In the genomic region with DNA sequence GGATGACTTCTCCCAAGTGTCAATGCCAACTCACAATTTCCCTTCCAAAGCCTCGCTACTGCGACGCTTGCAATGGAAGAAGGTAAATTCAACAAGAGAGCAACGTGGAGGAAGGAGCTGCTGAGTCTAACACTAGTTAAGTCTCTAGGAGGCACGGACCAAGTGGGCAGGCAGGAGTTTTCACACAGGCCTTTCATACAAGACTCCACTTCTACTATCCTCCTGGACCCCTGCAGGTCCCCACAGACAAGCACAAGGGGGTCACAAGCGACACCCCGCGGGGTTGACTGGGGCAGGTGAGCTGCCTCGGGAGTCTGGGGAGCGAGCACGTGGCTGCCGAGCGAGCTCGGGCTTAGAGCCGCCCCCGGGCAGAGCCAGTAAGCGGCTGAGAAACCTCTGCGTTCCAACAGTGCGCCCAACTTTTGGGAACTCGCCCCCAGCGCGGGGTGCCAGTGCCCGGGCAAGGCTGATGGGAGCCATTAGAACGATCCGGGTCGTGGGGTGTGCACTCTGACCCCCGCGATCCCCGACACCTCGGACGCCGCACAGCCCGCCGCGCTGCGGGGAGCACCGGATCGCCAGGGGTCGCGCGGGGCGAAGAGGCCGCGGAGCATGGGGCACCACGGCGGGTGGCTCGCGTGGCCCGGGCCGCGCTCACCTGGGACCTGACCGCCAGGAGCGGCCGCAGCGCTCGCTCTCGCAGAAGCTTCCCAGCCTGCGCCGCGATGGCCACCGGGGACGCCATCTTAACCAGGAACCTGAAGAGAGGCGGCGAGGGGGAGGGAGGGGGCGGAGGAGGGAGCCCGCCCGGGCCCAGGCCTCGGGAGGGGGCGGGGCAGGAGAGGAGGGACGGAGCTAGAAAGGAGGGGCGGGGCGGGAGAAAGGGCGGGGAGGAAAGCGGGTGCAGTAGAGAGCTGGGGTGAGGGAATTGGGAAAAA, we compare ENCODE assay signal across 8 mouse cellular contexts. TPM values are rescaled to one million over a fixed set of nuclear protein-coding genes. Genes with fewer than 3 reads are reported as not detected.
DNase-seq lines count a peak whose midpoint lies in the region; ATAC-seq and TF ChIP-seq lines count a peak whose summit lies in the region.

A gene (minus strand): TSS at position 770 of the 938 bp plus-strand sequence.

- H3K27me3 ChIP-seq in embryonic facial prominence, embryonic 12.5 days = no peaks in the 10 kb centered on the region
- no peaks in the 10 kb centered on the region for H3K27me3 ChIP-seq in limb, embryonic 13.5 days
- H3K27me3 ChIP-seq in midbrain, embryonic 15.5 days (replicated peaks) = no peaks in the 10 kb centered on the region; the same call in 1 of the 2 replicates
- H3K27me3 ChIP-seq in spleen, adult 2 months (ENCODE audit: control insufficient read depth, insufficient read depth, low read length) = no peaks in the 10 kb centered on the region

- no peaks in the 10 kb centered on the region for H3K9me3 ChIP-seq in embryonic facial prominence, embryonic 12.5 days
- no peaks in the 10 kb centered on the region for H3K9me3 ChIP-seq in limb, embryonic 13.5 days
- H3K9me3 ChIP-seq in midbrain, embryonic 15.5 days = no peaks in the 10 kb centered on the region; the same call in 1 of the 2 replicates

- peak within 1 kb of the TSS; percentile 85 for H3K4me2 ChIP-seq in embryonic facial prominence, embryonic 12.5 days (replicated peaks)
- H3K4me2 ChIP-seq in limb, embryonic 13.5 days (replicated peaks) = peak within 1 kb of the TSS; percentile 86
- peak within 1 kb of the TSS; percentile 94 for H3K4me2 ChIP-seq in midbrain, embryonic 15.5 days

- TF ChIP-seq CTCF in spleen, adult 2 months (IDR thresholded peaks at IDR 0.05; ENCODE audit: extremely low read depth, insufficient read depth, insufficient read length, insufficient replicate concordance) = no peak

- peak; percentile 80 for ATAC-seq in embryonic facial prominence, embryonic 12.5 days (ENCODE audit: insufficient number of reproducible peaks, insufficient read depth, low FRiP score, low TSS enrichment)
- ATAC-seq in limb, embryonic 13.5 days (ENCODE audit: low FRiP score, low read depth) = peak; percentile 91
- ATAC-seq in midbrain, embryonic 15.5 days (replicated peaks) = peak; percentile 90

- H3K4me1 ChIP-seq in embryonic facial prominence, embryonic 12.5 days = peaks cover 5% of the 10 kb centered on the region; the same call in 1 of the 2 replicates
- H3K4me1 ChIP-seq in limb, embryonic 13.5 days = peaks cover 10% of the 10 kb centered on the region
- peaks cover 4% of the 10 kb centered on the region for H3K4me1 ChIP-seq in midbrain, embryonic 15.5 days
- peaks cover 3% of the 10 kb centered on the region; the same call in 1 of the 2 replicates for H3K4me1 ChIP-seq in spleen, adult 2 months (ENCODE audit: control insufficient read depth, insufficient read depth, insufficient read length)

- H3K9ac ChIP-seq in embryonic facial prominence, embryonic 12.5 days = peak within 1 kb of the TSS; percentile 83
- peak within 1 kb of the TSS; percentile 91 for H3K9ac ChIP-seq in limb, embryonic 13.5 days
- H3K9ac ChIP-seq in midbrain, embryonic 15.5 days = peak within 1 kb of the TSS; percentile 74

- peak within 1 kb of the TSS; percentile 83 for H3K27ac ChIP-seq in embryonic facial prominence, embryonic 12.5 days
- peak within 1 kb of the TSS; percentile 81 for H3K27ac ChIP-seq in limb, embryonic 13.5 days
- peak within 1 kb of the TSS; percentile 53 for H3K27ac ChIP-seq in midbrain, embryonic 15.5 days
- H3K27ac ChIP-seq in spleen, adult 2 months (ENCODE audit: insufficient read depth, low read length) = peak within 1 kb of the TSS; percentile 63

- WGBS in embryonic facial prominence, embryonic 12.5 days = under 1% methylated on average over 62 of the region's 74 CpGs
- WGBS in limb, embryonic 13.5 days = under 1% methylated on average over 62 of the region's 74 CpGs
- WGBS in midbrain, embryonic 15.5 days = under 1% methylated on average over 63 of the region's 74 CpGs
- under 1% methylated on average over 65 of the region's 74 CpGs for WGBS in spleen, adult 2 months

- DNase-seq in 416B (ENCODE audit: low read depth) = peak; percentile 84
- peak; percentile 91 to 97 for DNase-seq in adrenal gland, postnatal 36 days
- peak; percentile 98 for DNase-seq in heart, adult 11 months
- peak; percentile 84 for DNase-seq in kidney, adult 18-20 months
- peak; percentile 62 to 82 for DNase-seq in spleen, adult 2 months (ENCODE audit: low read depth in 1 of 2, low spot score in 2 of 2)

- peak; percentile 9; the same call in 1 of the 2 replicates for TF ChIP-seq POLR2A in spleen, adult 2 months (IDR thresholded peaks at IDR 0.05; ENCODE audit: low read depth, low read length)

- H3K36me3 ChIP-seq in embryonic facial prominence, embryonic 12.5 days = no peaks in the 10 kb centered on the region
- H3K36me3 ChIP-seq in limb, embryonic 13.5 days = no peaks in the 10 kb centered on the region
- no peaks in the 10 kb centered on the region for H3K36me3 ChIP-seq in midbrain, embryonic 15.5 days (replicated peaks)
- no peaks in the 10 kb centered on the region for H3K36me3 ChIP-seq in spleen, adult 2 months (ENCODE audit: control insufficient read depth, insufficient read depth, low read length)

- peak within 1 kb of the TSS; percentile 85 for H3K4me3 ChIP-seq in embryonic facial prominence, embryonic 12.5 days
- peak within 1 kb of the TSS; percentile 87 for H3K4me3 ChIP-seq in limb, embryonic 13.5 days
- peak within 1 kb of the TSS; percentile 69 for H3K4me3 ChIP-seq in midbrain, embryonic 15.5 days
- H3K4me3 ChIP-seq in spleen, adult 2 months (ENCODE audit: extremely low read depth, insufficient read depth, insufficient read length) = peak within 1 kb of the TSS; percentile 88

RNA-seq across cellular contexts. Expression of the gene that starts here (rescaled TPM):
- 100 to 1,000 TPM; 127 to 168 TPM for total RNA-seq in adrenal gland, postnatal 36 days (2021)
- polyA plus RNA-seq in embryonic facial prominence, embryonic 12.5 days (2016; fragmentation: Nextera tagmentation; extraction: Ambion mirVana) = 48.9 and 51.8 TPM in 2 replicates
- polyA plus RNA-seq in limb, embryonic 13.5 days (2015; fragmentation: Nextera tagmentation; extraction: Ambion mirVana) = 47.6 and 48.9 TPM in 2 replicates
- polyA plus RNA-seq in midbrain, embryonic 15.5 days (2015; fragmentation: Nextera tagmentation; extraction: Ambion mirVana) = 13.6 and 14.9 TPM in 2 replicates
- polyA plus RNA-seq in spleen, adult 2 months (2012; rRNA removed) = 3.2 and 3.9 TPM in 2 replicates

Comparison
In these comparisons a context has a peak if more than half of its experiments do, and no peak if none do; other contexts are left out.
1. Peak in every context shown above with its lines: DNase-seq, ATAC-seq, H3K4me3 ChIP-seq and H3K27ac ChIP-seq.